ENCODE assay signal across 11 mouse cellular contexts in genomic region chr6:99615272-99615751, GRCm38 (mm10). TPM values are rescaled to one million over a fixed set of nuclear protein-coding genes. Genes with fewer than 3 reads are reported as not detected.
DNase-seq lines count a peak whose midpoint lies in the region; ATAC-seq and TF ChIP-seq lines count a peak whose summit lies in the region.
"Had no signal": no experiment of that assay in that cellular context is flagged by ENCODE, and none has a peak within 500 bp of the region (broad histone marks: within the 10 kb centered on the region; RNA-seq: fewer than 3 reads in every experiment).

No protein-coding gene starts in this region.

- ATAC-seq in hindbrain, embryonic 16.5 days: no peak
- ATAC-seq in intestine, postnatal 0 days: no peak
- ATAC-seq: liver, postnatal 0 days had no signal

- WGBS in hindbrain, embryonic 16.5 days: 13% methylated on average over 10 of the region's 10 CpGs
- 51% methylated on average over 10 of the region's 10 CpGs for WGBS in intestine, postnatal 0 days

- no peak overlapping the region for H3K27ac ChIP-seq in hindbrain, embryonic 16.5 days (ENCODE audit: low read depth, low read length)
- H3K27ac ChIP-seq in intestine, postnatal 0 days (ENCODE audit: low read depth, low read length): no peak overlapping the region
- H3K27ac ChIP-seq: heart, embryonic 13.5 days had no signal

- H3K27me3 ChIP-seq in hindbrain, embryonic 16.5 days (replicated peaks; ENCODE audit: control insufficient read depth, insufficient read depth, low read length): no peaks in the 10 kb centered on the region
- no peaks in the 10 kb centered on the region for H3K27me3 ChIP-seq in intestine, postnatal 0 days (replicated peaks; ENCODE audit: control insufficient read depth, insufficient read depth, low read length)
- H3K27me3 ChIP-seq: heart, embryonic 13.5 days had no signal

- DNase-seq in heart, postnatal 4 days: peak; percentile 9
- DNase-seq in heart, postnatal 10 days: no peak
- peak; percentile 78 for DNase-seq in R1 (ENCODE audit: low read depth, low spot score)
- peak; percentile 28 to 67 for DNase-seq in lung, postnatal 4 days
- DNase-seq in spleen, postnatal 4 days (ENCODE audit: low spot score in 2 of 2): no peak
- DNase-seq in left cerebral cortex, adult 18-20 months (ENCODE audit: low spot score in 2 of 2): no peak
- DNase-seq: cerebellum, adult 8-10 months; liver, postnatal 0 days had no signal

- intact Hi-C loops in heart, postnatal 10 days (cut with DNase I): no loop called here

- TF ChIP-seq CTCF in intestine, postnatal 0 days (IDR thresholded peaks at IDR 0.05; ENCODE audit: low read depth): no peak

- no peaks in the 10 kb centered on the region for H3K9me3 ChIP-seq in hindbrain, embryonic 16.5 days (ENCODE audit: control insufficient read depth, low read length)
- no peaks in the 10 kb centered on the region for H3K9me3 ChIP-seq in intestine, postnatal 0 days (ENCODE audit: control insufficient read depth)
- H3K9me3 ChIP-seq: heart, embryonic 13.5 days had no signal

- H3K4me1 ChIP-seq in hindbrain, embryonic 16.5 days (ENCODE audit: control insufficient read depth, insufficient read depth, low read depth, low read length): peaks cover 6% of the 10 kb centered on the region
- 0 out of 2 replicates have a peak, but pooled peaks cover 3% of the 10 kb centered on the region for H3K4me1 ChIP-seq in intestine, postnatal 0 days (replicated peaks; ENCODE audit: control insufficient read depth, insufficient read depth, low read length)

- H3K4me3 ChIP-seq in hindbrain, embryonic 16.5 days (ENCODE audit: low read length): no peak overlapping the region
- H3K4me3 ChIP-seq in intestine, postnatal 0 days (ENCODE audit: low read depth, low read length): no peak overlapping the region
- H3K4me3 ChIP-seq: heart, embryonic 13.5 days had no signal

- no peaks in the 10 kb centered on the region for H3K36me3 ChIP-seq in hindbrain, embryonic 16.5 days (ENCODE audit: control insufficient read depth, insufficient read depth, low read length)
- no peaks in the 10 kb centered on the region for H3K36me3 ChIP-seq in intestine, postnatal 0 days (ENCODE audit: control insufficient read depth, insufficient read depth)
- H3K36me3 ChIP-seq: heart, embryonic 13.5 days had no signal

- 0 out of 2 replicates have a peak overlapping the region, but pooled peaks have one; percentile 8 for H3K4me2 ChIP-seq in hindbrain, embryonic 16.5 days (ENCODE audit: low read length)
- no peak overlapping the region for H3K4me2 ChIP-seq in intestine, postnatal 0 days (replicated peaks; ENCODE audit: low read depth)
- H3K4me2 ChIP-seq: heart, embryonic 13.5 days had no signal

- H3K9ac ChIP-seq in hindbrain, embryonic 16.5 days (ENCODE audit: low read depth, low read length): no peak overlapping the region
- H3K9ac ChIP-seq in intestine, postnatal 0 days (ENCODE audit: low read depth, low read length): no peak overlapping the region
- H3K9ac ChIP-seq: heart, embryonic 13.5 days; liver, postnatal 0 days had no signal

RNA-seq across cellular contexts. Expression of gene Eif4e3, which starts 51.3 kb away (rescaled TPM):
- total RNA-seq in heart, postnatal 4 days (2021): 10 to 100 TPM; 17.6 to 20.4 TPM
- total RNA-seq in heart, postnatal 10 days (2021): 10 to 100 TPM; 25.7 to 28.6 TPM
- 5.7 and 6.4 TPM in 2 replicates for polyA plus RNA-seq in hindbrain, embryonic 16.5 days (2015; fragmentation: Nextera tagmentation; extraction: Ambion mirVana)
- total RNA-seq in left cerebral cortex, adult 18-20 months (2021): 10 to 100 TPM; 19.4 to 20.0 TPM
- polyA plus RNA-seq in intestine, postnatal 0 days (2015; fragmentation: Nextera tagmentation; extraction: Ambion mirVana): 6.7 and 7.4 TPM in 2 replicates

RNA-seq across cellular contexts. Expression of gene Gm20696, which starts 51.3 kb away (rescaled TPM):
- 1 to 10 TPM; 2.5 to 3.4 TPM for total RNA-seq in heart, postnatal 4 days (2021)
- 1 to 10 TPM; 2.4 to 2.5 TPM for total RNA-seq in heart, postnatal 10 days (2021)
- polyA plus RNA-seq in hindbrain, embryonic 16.5 days (2015; fragmentation: Nextera tagmentation; extraction: Ambion mirVana): 1.8 and 1.9 TPM in 2 replicates
- 1 to 10 TPM; 7.2 to 8.7 TPM for total RNA-seq in left cerebral cortex, adult 18-20 months (2021)
- polyA plus RNA-seq in intestine, postnatal 0 days (2015; fragmentation: Nextera tagmentation; extraction: Ambion mirVana): 1.4 and 2.3 TPM in 2 replicates

Comparison
In these comparisons a context has a peak if more than half of its experiments do, and no peak if none do; other contexts are left out.
1. DNase-seq: peak in heart, postnatal 4 days (single experiment), R1 (single experiment) and lung, postnatal 4 days (2 of 2); none in heart, postnatal 10 days (0 of 2), spleen, postnatal 4 days (0 of 2) and left cerebral cortex, adult 18-20 months (0 of 2).